Mouse (Mus musculus) adrenal gland, postnatal 14 days (tissue): ENCODE measurements around the gene Cenpe. TPM values are rescaled to one million over a fixed set of nuclear protein-coding genes. Genes with fewer than 3 reads are reported as not detected.

Source experiments
- total RNA-seq: library from RNA; stranded (reverse); gene quantifications from 2 replicates; pipeline ENCODE4 v1.2.3, GENCODE M21; 2021

Cenpe gene
- total RNA-seq, 1 experiment from 2014 or later, result 8.7 TPM

Other genes starting within 250 kb of the Cenpe start
- 3.0 and 4.1 TPM in 2 replicates for gene Bdh2, start 68.7 kb downstream of the Cenpe start, total RNA-seq
- gene Slc9b2, start 95.2 kb downstream of the Cenpe start, total RNA-seq, result 0.85 and 1.4 TPM in 2 replicates
- gene Slc9b1, start 135.5 kb downstream of the Cenpe start, total RNA-seq, result 0.79 and 1.3 TPM in 2 replicates
- 30.2 and 31.1 TPM in 2 replicates for gene Cisd2, start 211.4 kb downstream of the Cenpe start, total RNA-seq
- gene Ube2d3, start 225.6 kb downstream of the Cenpe start, total RNA-seq, result 378 and 407 TPM in 2 replicates